Mouse (Mus musculus) heart, embryonic 11.5 days (tissue): ENCODE measurements around the gene Vmn1r231. TPM values are rescaled to one million over a fixed set of nuclear protein-coding genes. Genes with fewer than 3 reads are reported as not detected.

ENCODE experiments used
- ATAC-seq: fragments of 200-750 bp; cut with Nextera tagmentation; replicated peaks from 2 replicates; pipeline ENCODE4 v1.8.0; 2017; ENCODE audit warnings: moderate library complexity; ENCODE audit not compliant: insufficient number of reproducible peaks, low FRiP score, low TSS enrichment
- H3K27ac ChIP-seq: fragments of 300-500 bp; sonication (generic); 2 replicates; pipeline ENCODE4 v1.5.1; 2014; ENCODE audit warnings: mild to moderate bottlenecking, low read depth, low read length
- H3K27me3 ChIP-seq: fragments of 300-500 bp; sonication (generic); 2 replicates; pipeline ENCODE4 v1.6.1; 2014; ENCODE audit warnings: mild to moderate bottlenecking, low read length, mixed read lengths; ENCODE audit not compliant: control insufficient read depth, insufficient read depth
- H3K36me3 ChIP-seq: fragments of 300-500 bp; sonication (generic); 2 replicates; pipeline ENCODE4 v1.6.1; 2014; ENCODE audit warnings: mild to moderate bottlenecking, low read length, moderate library complexity, mixed read lengths; ENCODE audit not compliant: control insufficient read depth, insufficient read depth
- H3K4me1 ChIP-seq: fragments of 300-500 bp; sonication (generic); 2 replicates; pipeline ENCODE4 v1.6.1; 2014; ENCODE audit warnings: low read length; ENCODE audit not compliant: control insufficient read depth, insufficient read depth
- H3K4me2 ChIP-seq: fragments of 300-500 bp; sonication (generic); 2 replicates; pipeline ENCODE4 v1.6.1; 2014; ENCODE audit warnings: mild to moderate bottlenecking, moderate library complexity
- H3K4me3 ChIP-seq: fragments of 300-500 bp; sonication (generic); 2 replicates; pipeline ENCODE4 v1.5.1; 2014; ENCODE audit warnings: low read depth, low read length
- H3K9ac ChIP-seq: fragments of 300-500 bp; sonication (generic); 2 replicates; pipeline ENCODE4 v1.6.1; 2014; ENCODE audit warnings: mild to moderate bottlenecking, low read depth, low read length, moderate library complexity
- H3K9me3 ChIP-seq: fragments of 300-500 bp; sonication (generic); replicated peaks from 2 replicates; pipeline ENCODE4 v1.6.1; 2016; ENCODE audit warnings: low read length; ENCODE audit not compliant: control insufficient read depth
- WGBS: fragments of 180-500 bp; shearing (Covaris S2); extraction: QIAGEN DNeasy Blood & Tissue Kit; methylation state at CpG from one replicate; pipeline ENCODE4 v1.1.7; 2014; ENCODE audit not compliant: insufficient replicate concordance; 5-methylcytosine and 5-hydroxymethylcytosine counted together
- polyA plus RNA-seq: library from polyadenylated mRNA; unstranded; fragments of >200 nt; fragmentation: Nextera tagmentation; extraction: Ambion mirVana; gene quantifications from 2 replicates; pipeline ENCODE4 v1.2.1, GENCODE M21; 2014

Vmn1r231 gene
- not detected in 2 replicates for polyA plus RNA-seq

DNA sequence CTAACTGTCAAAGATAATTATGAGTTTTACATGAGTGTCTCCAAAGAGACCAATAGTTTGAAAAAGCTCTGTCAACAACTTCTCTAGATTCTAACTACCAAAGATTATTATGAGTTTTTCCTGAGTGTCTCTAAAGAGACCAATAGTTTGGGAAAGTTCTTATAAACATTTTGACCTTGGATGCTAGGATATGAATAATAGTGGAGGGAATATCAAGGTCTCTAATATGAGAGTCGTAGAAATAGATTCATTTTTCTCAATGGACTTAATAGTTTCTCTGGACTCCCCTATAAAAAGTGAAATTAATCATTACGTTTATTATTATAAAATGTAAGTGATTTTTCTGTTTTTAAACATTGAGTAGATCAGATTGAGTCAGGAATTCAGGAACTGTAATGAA, at the start of gene Vmn1r231:
Vmn1r231 (minus strand) TSS at position 101 of the 400 bp plus-strand sequence.
- no peak within 1 kb of the TSS for H3K9ac ChIP-seq
- H3K9me3 ChIP-seq, result no peaks in the 10 kb centered on the region
- H3K27me3 ChIP-seq, result no peaks in the 10 kb centered on the region
- no peak within 1 kb of the TSS for H3K27ac ChIP-seq
- no peak within 1 kb of the TSS for H3K4me3 ChIP-seq
- H3K4me2 ChIP-seq, result no peak within 1 kb of the TSS
- no peaks in the 10 kb centered on the region for H3K4me1 ChIP-seq
- WGBS, result 49% methylated on average over 2 of the region's 2 CpGs
- H3K36me3 ChIP-seq, result no peaks in the 10 kb centered on the region
- ATAC-seq, result no peak

DNA sequence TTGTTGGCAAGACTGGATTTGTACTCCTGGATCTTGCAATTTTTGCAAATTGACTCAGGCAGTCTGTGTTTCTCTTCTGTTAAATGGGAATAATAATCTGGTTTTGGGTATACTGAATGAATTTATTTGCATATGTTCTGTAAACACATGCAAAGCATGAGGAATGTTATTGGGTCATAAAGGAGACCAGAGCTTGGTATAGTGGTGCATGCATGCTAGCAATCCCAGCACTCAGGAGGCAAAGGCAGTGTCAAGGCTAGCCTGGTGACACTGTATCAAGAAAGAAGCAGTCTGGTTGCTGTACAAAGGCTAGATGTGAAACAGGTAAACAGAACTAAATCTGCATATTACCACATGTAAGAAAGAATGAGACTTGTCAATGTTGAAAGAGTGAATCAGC, 41.7 kb upstream of the Vmn1r231 start:
- ATAC-seq, result no peak
- H3K36me3 ChIP-seq, result no peaks in the 10 kb centered on the region
- H3K4me1 ChIP-seq, result peaks cover 13% of the 10 kb centered on the region
- peak overlapping the region; percentile 87 for H3K4me2 ChIP-seq
- H3K9me3 ChIP-seq, result no peaks in the 10 kb centered on the region
- H3K27me3 ChIP-seq, result no peaks in the 10 kb centered on the region
- H3K4me3 ChIP-seq, result peak overlapping the region; percentile 85
- no peak overlapping the region for H3K27ac ChIP-seq
- peak overlapping the region; percentile 90 for H3K9ac ChIP-seq

DNA sequence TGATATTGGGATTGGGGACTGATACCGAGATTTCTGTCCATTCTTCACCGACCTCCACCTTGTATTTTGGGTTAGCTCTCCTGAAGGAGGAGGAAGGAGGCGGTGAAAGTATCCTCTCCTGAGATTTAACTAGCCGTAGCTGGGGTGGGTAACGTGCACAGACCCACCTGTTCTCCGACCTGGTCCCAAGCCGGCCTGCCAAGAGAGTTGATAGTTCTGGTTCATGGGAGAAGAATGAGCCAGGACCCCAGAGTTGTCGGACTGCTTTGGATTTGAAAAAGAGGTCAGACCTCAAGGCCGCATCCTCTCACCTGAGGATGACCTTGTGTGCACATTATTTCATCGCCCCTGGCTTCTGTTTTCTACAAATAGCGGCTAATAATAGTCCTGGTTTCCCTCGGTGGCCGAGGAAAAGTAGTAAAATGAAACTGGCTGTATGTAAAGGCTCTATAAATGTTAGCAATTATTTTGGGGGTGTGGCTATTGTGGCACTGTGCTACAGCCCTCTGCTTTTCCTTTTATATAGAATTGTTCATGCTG, 41.2 kb upstream of the Vmn1r231 start:
- Histone ChIP-seq H3K4me3 (peak overlapping the region; percentile 85), H3K27ac (peak overlapping the region; percentile 97), H3K4me1 (peaks cover 13% of the 10 kb centered on the region), H3K36me3 (no peaks in the 10 kb centered on the region), H3K9me3 (no peaks in the 10 kb centered on the region), H3K27me3 (no peaks in the 10 kb centered on the region), H3K9ac (peak overlapping the region; percentile 90), H3K4me2 (peak overlapping the region; percentile 87)
- no peak for ATAC-seq
- WGBS, result under 1% methylated on average over 13 of the region's 13 CpGs

DNA sequence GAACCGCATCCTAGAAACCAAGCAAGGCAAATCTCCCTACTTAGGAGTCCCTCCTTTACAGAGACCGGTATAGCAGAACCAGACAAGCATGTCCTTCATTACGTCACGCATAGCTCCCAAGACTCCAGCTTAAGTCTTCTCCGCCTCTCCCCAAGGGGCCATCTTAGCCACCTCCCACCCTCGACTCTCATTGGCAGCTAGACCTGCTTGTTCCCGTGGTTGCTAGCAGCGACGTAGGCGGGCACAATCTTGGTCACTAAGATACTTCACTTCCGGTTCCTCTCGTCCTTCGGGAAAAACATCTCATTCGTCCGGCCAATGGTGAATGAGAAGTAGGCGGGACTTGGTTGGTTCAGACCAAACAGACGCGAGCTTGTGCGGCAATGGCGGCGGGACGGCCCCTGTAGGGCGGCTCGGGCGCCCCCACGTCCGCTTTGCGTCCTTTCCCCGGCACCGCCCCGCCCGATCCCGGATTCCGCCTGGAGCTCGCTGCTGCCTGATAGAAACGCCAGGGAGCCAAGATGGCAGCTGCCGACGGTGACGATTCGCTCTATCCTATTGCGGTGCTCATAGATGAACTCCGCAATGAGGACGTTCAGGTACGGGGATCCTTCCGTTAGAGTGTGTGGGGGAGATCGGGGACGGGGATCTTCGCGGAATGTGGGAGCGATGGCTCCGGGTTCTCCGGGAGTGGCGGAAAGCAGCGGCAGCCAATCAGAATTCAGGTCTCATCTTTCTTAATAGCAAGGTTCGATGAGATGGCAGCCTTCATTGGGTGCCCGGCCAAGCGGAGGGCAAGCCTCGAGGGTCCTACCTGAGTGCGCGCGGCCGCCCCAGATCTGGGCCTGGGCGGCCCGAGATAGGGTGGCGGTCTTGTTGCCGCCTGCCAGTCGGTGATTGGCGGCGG, 40.3 kb upstream of the Vmn1r231 start, which contains the start of gene Ppp2r1a:
Ppp2r1a (plus strand) TSS at position 327 of the 907 bp plus-strand sequence.
- peak; percentile 98 for ATAC-seq

DNA sequence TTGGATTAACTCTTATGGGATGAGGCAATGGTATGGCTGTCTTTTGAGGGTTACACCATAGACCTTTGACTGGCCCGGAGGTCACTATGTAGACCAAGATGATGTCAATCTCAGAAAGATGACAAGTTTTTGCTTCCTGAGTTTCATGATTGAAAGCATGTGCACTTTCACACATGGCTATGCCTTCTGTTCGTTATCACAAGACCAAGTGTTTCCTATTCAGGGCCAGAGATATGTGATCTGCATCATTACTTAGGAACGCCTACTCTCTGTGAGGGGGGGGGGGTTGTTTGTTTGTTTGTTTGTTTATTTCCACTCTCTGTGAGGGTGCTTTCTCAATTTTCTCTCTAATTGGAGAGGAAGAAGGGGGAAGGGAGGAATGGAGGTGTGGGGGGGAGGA, 39.3 kb upstream of the Vmn1r231 start:
- Histone ChIP-seq H3K4me3 (peak overlapping the region; percentile 85), H3K4me2 (peak overlapping the region; percentile 60), H3K27ac (peak overlapping the region; percentile 86), H3K9ac (peak overlapping the region; percentile 71), H3K27me3 (no peaks in the 10 kb centered on the region), H3K9me3 (no peaks in the 10 kb centered on the region), H3K36me3 (no peaks in the 10 kb centered on the region), H3K4me1 (peaks cover 9% of the 10 kb centered on the region)
- WGBS, result 46% methylated on average over 3 of the region's 3 CpGs
- ATAC-seq, result no peak

More for the DNA sequence above, 40.3 kb upstream of the Vmn1r231 start, which contains the start of gene Ppp2r1a:
- no peaks in the 10 kb centered on the region for H3K27me3 ChIP-seq
- H3K4me1 ChIP-seq, result peaks cover 13% of the 10 kb centered on the region
- peak within 1 kb of the TSS; percentile 85 for H3K4me3 ChIP-seq
- H3K9ac ChIP-seq, result peak within 1 kb of the TSS; percentile 90
- peak within 1 kb of the TSS; percentile 97 for H3K27ac ChIP-seq
- H3K36me3 ChIP-seq, result no peaks in the 10 kb centered on the region
- peak within 1 kb of the TSS; percentile 87 for H3K4me2 ChIP-seq
- H3K9me3 ChIP-seq, result no peaks in the 10 kb centered on the region
- under 1% methylated on average over 69 of the region's 69 CpGs for WGBS

DNA sequence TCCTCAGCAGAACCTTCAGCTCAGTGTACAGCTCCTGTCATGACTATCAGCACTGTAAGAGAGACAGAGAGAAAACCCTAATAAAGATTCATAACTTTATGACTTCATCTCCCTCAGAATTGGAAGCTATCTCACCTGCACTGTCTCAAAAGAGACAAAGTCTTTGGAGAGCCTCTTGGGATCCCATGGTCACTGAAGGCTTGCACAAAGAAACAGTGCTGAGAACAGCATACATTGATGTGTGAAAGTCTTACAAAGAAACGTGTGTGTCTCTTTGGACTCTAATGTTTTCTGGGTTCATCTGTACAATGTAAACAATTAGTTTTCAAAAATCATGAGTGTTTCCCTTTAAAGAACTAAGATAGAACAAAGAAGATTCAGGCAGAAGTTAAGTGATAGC, 14.7 kb upstream of the Vmn1r231 start, which contains the start of gene Vmn1r232:
Vmn1r232 (minus strand) TSS at position 101 of the 400 bp plus-strand sequence.
- Histone ChIP-seq H3K36me3 (no peaks in the 10 kb centered on the region), H3K27me3 (no peaks in the 10 kb centered on the region), H3K9me3 (no peaks in the 10 kb centered on the region; the same call in 1 of the 2 replicates), H3K9ac (no peak within 1 kb of the TSS), H3K27ac (no peak within 1 kb of the TSS), H3K4me3 (no peak within 1 kb of the TSS), H3K4me1 (no peaks in the 10 kb centered on the region), H3K4me2 (no peak within 1 kb of the TSS)
- 49% methylated on average over 1 of the region's 1 CpGs for whole genome bisulfite sequencing
- ATAC-seq, result no peak

DNA sequence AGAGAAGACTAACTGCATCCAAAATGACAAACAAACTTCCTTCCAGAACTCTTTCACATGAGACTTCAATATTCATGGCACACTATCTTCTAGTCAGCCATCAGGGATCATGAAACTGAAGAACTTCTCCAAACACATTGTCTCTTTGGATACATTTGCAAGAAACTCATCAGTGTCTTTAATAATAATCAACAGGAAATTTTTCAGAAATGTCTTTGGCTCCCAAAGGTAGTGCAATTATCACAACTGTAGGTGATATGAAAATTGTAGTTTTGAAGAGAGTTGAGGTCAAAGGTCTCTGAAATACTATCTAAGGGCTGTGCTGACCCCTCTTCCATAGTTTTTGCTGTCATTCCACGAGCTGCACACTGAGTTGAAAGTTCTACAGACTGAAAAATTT, 64.7 kb downstream of the Vmn1r231 start, which contains the start of gene Vmn1r230:
Vmn1r230 (plus strand) TSS at position 301 of the 400 bp plus-strand sequence.
- 19% methylated on average over 1 of the region's 1 CpGs for WGBS
- no peak within 1 kb of the TSS for H3K27ac ChIP-seq
- ATAC-seq, result no peak
- H3K27me3 ChIP-seq, result no peaks in the 10 kb centered on the region
- no peaks in the 10 kb centered on the region for H3K9me3 ChIP-seq
- no peaks in the 10 kb centered on the region for H3K4me1 ChIP-seq
- no peak within 1 kb of the TSS for H3K9ac ChIP-seq
- no peak within 1 kb of the TSS for H3K4me3 ChIP-seq
- H3K4me2 ChIP-seq, result no peak within 1 kb of the TSS
- H3K36me3 ChIP-seq, result no peaks in the 10 kb centered on the region
